Mouse (Mus musculus) spleen, adult 18-20 months (tissue): ENCODE measurements at regions not wholly inside any gene's neighbourhood (a gene's known extent, or its start where the extent isn't known, plus 50 kb on each side); places are given as distances from the start of the nearest gene placed in this dataset.

ENCODE experiments used
- DNase-seq, 2 experiments: peaks; one replicate each; pipeline ENCODE4 v3.0.0; 2022; ENCODE audit warnings: mixed read lengths in 2 of 2

DNA sequence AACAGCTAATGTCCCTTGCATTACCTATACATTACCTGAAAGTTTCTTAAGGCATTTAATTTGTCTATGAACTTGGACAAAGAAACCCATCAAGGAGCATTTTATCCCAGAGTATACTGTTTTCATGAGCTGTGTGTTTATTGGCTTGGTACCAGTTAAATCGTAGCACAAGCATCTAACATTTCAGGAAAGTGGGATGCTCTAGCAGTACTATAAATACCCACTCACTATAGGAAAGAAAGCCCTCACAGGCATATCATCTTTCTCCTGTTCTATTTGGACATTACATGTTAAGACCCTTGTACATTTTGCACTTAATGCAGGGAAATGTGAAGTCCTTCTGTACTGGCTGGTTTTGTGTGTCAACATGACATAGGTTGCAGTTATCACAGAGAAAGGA, 163.9 kb downstream of the Ptprc start:
- DNase-seq: no peak

DNA sequence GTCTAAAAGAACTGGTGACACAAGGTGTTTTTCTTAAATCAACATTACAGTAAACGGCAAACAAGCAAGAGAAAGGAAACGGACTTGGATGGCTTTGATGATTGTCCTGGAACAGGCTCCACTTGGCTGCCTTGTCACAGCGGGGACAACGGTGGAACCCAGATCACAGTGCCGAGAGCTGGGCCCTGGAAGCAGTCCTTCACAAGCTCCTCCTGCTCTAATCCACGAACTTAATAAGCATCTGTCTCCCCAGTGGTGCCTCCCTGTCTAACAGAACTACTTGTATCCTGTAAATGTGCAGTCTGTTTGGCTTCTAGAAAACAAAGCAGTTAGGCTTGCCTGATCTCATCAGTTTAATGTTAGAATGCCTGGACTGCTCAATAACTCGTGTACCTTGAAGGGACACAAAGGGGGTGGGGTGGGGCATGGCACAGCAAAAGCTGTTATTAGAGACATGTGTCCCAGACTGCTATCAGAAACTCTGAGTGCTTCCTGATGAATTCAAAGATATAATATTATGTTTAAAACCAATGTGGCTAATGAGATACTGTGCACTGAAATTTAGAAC, 164.5 kb downstream of the Ptprc start:
- DNase-seq: no peak

DNA sequence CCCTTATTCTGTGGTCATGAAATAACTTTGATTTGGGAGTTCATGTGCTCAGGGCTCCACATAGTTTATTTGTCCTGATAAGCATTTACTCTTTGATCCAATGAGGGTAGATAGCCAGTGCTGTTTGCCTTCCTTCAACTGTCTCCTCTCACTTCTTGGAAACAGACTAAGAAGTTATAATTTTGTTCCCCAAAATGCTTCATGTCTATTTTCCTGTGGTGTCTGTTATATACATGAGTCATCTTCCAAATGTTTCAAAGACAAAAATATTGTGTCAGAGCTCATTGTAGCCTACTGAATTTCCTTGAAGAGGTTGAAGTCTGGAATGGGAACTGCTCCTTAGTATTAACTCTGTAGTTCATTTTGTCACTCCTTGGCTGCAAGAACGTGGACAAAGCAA, 168.7 kb downstream of the Ptprc start:
- DNase-seq: no peak

DNA sequence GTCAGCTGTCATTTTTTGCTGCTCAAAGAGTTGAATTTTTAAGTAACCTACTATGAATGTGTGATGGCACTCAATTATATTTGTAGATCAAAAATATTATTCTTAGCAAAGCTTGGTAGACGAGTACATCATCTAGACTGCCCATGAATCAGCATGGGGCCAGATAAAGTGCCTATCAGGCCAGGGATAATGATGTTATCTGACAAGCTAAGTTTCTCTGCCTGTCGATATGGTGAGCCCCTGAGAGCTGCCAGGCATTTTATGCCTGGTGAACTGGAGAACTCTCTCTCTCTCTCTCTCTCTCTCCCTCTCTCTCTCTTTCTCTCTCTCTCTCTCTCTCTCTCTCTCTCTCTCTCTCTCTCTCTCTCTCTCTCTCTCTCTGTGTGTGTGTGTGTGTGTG, 171.2 kb downstream of the Ptprc start:
- DNase-seq: no peak

DNA sequence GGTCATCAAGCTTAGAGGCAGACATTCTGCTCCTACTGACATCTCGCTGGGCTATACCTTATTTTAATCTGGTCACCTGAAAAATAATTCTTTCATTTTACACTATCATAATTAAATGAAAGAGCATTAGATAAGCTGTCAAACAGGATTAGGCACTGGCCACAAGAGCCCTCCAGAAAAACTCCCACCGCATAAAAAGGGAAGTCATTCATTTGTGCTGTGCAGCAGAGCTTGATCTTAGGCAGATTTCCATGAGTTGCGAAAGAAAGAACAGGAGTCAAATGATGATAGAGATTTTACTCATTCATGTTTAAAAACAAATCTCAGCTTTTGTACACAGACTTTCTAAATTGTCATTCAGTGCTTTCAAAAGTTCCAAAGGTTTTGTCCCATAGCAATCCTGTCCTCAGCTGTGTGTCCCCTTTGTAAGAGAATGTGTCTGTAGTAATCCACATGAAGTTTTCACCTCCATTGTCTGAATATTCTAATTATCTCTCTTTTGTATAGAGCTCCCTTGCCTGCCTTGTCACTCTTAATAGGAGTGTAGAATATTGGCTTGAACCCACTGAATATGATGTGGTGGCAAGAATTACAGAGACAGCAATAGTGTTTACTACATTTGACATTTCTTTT, 176.1 kb downstream of the Ptprc start:
- no peak for DNase-seq

DNA sequence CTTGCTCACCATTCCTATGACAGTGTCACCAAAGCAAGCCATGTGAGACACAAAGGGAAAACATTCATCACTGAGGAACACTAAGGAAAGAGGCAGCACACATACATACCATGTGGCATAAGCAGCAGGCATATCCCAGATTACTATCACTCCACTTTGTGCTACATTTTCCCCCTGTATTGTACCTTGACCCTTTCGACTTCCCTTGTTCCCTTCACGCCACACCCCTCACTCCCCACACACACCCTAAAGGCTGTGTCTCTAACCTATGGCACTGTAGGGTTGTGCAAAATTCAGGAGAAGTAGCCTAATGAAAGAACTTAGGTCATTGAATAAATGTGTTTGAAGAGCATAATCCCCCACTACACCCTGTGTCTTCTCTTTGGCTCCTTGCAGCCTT, 179.5 kb downstream of the Ptprc start:
- DNase-seq: no peak

DNA sequence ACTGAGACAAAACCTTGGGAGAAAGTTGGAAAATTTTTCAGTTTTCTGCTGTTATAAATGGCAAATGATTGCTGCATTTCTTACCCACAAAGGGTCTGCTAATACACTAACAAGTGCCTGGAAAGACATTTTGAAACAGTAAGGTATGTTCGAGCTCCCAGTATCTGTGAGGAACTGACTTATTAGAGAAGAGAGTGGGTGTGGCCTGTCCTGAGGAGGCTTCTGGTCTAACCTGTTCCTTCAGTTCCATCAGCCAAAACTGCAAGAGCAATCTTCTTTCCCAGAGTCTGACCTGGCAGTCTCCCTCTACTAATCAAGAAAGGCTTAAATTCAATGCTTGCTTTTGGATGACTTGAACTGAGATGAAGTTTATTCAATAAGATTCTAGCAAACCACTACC, 183.6 kb downstream of the Ptprc start:
- no peak for DNase-seq

DNA sequence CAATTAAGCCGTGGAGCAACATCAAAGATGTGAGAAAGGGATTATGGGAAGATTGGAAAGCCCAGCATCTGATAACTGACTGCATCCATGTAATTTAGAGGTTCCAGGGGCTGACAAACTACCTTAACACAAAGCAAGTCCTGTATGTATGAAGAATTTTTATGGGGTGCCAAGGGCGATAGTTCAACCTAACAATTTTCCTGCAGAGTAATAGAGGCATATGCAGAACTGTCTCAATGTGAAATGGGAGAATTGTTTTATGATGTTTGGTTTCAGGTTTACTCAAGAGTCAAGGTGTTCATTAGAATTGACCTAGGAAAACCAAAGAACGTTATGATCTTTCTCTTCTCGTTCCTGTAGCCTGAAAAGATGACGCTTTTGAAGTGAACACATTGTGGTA, 184.1 kb downstream of the Ptprc start:
- no peak for DNase-seq

DNA sequence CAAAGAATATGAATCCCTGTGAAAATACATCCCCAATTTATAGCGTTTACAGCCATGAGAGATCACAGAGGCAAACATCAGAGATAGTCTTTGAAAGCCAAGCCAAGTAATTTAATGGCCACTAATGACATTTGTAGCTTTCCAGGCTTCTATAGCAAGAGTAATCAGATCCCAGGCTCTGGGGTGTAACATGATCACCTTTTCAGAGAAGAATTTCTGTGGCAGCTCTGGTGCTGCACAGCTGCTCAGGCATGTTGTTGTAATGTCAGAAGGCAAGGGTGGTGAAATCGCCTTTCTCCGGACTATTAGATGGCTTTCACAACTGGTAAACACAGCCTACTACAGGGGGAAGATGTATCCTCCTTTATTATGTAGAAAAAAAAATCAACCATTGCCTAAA, 202.1 kb downstream of the Ptprc start:
- no peak for DNase-seq

DNA sequence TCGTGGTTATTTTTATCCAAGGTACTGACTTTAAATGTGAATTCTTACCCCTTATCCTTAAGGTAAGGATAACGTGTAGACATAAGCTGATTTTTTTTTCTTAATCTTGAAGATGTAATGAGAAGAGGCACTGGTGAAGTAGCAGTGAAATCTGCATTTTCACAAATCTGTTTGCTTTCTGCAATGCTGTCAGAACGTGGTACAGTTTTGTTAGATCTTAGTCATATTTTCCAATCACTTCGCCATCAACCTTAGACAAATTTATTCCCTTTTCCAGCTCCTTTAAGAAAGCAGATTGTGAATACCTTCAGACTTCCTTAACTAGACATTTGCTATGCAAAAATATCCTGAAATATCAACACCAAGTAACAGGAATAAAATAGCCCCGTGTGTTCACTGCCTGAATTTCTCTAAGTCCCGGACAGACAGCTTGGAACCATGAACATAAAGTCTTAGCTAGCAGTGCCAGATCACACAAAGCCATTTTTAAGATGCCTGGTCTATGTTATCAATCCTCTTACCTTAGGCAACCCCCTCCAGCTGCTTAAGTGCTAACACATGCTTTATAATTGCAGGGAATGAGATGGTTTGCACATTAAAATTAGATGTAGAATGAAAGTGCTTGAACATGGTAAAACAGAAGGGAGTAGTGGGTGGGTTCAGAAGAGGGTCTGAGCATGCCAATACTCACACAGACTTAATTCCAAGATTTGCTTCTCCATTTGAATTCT, 202.7 kb downstream of the Ptprc start:
- no peak for DNase-seq

DNA sequence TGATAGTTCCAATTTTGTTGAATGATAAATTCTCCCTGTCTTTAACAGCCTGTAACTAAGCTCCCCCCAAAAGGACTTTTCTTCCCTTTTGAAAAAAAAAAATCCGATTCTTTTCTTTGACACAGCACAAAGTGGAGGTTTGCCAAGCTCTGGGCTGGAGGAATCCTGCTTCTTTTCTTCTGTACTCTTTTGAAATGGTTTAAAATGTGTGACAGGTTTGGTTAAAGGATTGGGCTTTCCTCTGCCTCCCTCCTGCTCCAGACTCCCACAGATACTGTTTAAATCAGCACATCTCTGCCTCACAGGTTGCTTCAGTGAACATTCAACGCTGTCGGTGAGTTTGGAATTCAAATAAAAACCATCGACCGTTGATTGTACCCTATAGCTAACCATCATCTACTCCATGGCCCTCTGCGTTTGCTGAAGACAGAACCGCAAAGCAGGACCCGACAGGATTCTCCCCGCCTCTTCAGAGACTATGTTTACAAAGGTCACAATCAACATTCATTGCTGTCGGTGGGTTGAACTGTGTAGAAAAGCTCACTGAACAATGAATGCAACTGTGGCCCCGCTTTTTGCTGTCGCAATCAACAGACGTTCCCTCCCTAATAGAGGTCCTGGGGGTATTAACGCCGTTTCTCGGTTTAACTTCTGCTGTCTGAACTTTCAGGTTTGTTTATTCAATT, 209.2 kb downstream of the Ptprc start:
- no peak for DNase-seq

DNA sequence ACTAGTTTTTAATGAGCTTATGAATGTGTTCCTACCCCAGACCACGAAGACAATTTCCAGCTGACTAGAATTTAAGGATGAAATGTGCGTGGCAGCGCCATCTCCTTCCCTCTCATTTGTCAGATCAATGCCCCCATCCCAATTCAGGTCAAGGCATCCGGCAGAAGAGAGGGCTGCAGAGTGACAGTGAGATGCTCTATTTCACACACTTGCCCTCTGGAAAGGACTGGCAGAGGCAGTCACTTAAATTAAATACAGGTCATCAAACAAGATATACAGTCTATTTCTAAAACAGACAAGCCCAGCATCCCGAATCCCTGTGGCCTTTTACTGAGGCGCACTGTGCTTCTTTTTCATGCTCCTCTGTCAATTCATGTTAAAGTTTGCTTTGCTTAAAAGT, 211.9 kb downstream of the Ptprc start:
- DNase-seq: no peak

DNA sequence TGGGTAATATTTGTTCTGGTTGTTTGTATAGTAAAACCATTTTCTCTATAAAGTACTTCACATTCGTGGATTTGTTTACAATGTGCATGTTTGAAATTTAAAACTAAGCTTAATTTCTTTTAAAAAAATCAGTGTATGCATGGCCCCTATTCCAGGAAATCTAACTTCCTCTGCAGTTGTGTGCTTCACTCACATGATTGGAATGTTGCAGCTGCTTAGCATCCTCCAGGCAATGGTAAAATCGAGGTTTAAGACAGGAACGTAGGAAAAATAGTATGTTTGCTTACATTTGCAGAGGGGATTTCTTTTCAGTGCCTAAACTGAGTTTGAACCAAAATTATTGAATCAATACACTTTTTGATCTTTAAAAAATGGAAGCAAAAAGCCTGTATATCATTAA, 217.5 kb downstream of the Ptprc start:
- DNase-seq: no peak

DNA sequence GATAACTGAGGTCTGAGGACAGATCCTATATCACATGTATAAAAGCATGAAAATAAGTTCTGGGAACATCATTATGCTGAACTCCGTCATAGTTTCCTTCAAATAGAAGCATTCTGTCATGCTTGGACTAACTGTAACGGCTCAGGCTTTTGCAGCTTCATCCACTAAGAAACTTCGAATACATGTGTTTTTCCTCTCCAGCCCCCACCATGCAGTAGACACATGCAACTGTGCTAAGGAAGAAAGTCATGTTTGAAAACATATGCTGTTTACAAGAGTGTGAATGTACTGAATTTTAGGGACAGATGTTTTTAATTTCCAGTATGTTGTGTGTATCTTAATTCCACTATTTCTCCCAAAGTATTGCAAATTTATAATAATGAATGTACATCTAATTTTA, 219.5 kb downstream of the Ptprc start:
- no peak for DNase-seq

DNA sequence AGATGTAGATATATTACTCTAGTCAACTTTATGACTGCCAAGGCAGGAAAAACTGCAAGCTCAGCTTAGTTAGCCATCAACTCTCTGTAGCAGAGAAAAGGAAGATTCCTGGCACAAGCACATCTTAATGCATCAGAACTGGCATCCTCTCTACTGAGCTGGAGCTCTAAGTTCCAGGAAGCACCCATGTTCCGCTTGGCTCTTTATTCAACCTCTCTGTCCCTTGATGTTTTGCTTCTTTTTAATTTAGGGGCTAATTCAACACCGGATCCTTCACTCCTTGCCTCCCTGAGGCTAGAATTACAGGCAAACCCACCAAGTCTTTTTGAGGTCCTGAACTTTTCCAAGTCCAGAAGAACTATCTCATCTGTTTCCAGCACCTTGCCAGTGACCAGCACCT, 220.4 kb downstream of the Ptprc start:
- DNase-seq: no peak

DNA sequence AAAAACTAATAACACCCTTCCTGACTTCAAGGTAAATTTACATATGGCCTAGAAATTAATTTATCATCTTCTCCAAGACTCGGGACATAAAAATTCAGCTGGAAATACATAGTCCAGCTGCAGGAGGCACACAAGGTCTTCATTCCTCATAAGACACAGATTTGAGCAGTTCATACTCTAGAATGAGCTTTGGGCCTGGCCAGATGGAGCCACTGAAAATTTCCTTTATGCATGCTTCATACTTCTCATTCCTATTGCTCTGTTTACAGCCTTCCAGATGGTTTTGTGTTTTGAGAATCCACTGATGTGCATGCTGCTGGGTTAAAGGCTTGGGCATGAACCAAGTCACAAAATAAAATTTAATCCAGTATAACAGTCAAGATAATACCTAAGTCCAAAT, 222.1 kb downstream of the Ptprc start:
- no peak for DNase-seq

DNA sequence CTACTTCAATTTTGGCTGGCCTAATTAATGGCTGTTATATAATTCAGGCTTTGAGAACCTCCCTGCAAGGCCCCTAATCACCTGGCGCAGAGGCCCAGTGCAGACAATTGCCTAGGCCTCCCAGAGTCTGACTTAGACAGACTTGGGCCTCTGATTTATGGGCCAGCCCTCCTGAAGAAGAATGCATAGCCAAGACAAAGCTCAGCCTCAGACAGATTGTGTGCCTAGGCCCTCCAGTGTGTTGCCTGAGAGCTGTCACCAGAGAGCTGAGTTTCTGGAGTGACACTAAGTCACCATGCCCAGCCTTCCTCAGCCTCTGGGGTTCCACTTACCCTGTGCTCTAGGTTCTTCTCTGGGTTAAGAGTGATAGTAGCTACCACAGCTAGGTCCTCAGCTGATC, 222.7 kb downstream of the Ptprc start:
- no peak for DNase-seq

DNA sequence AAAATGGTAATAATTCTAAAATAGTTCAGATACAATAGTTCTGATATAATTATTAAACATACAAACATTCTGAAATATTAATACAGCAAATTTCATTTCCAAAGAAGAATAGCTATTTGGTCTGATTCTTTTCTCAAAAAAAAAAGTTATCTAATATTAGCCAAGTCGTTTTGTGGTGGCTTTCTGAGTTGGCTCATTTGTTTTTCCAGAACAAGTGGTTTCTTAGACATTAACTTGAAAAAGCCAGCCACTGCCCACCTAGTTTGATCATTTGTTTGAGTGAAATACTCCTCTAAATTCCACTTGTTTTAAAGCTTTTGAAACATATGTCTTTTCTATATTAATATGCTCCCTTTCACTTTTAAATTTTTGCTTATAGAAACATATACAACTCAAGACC, 227.6 kb downstream of the Ptprc start:
- no peak for DNase-seq

DNA sequence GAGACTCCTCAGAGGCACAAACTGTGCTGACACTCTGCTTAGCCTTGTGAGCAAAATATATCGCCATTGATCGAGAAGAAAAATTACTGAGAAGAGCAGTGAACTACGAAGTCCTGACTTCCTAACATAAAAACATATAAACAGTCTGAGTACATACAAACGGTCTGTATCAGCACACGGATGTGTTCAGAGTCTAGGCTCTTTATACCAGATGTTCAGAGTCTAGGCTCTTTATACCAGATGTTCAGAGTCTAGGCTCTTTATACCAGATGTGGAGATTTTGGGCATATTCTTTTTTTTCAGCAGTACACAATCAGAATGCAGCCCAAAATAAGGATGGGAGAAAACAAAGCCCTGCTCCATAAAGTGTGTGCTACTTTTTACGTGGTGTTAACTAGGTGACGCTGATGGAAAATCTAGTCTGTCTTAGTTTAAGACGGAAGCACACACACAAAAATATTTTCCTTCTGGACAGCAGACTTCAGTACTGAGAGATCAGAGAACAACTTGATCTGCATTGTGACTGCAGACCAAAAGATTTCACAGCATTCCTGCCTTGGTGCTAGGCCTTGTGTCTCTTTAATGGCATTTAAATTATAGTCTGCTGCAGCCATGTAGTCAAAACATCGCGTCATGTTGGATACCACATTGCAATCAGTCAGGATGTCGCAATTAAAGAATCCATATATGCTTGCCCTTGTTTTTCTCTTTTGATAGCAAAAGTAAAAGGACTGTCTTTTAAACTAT, 233.6 kb downstream of the Ptprc start:
- DNase-seq: no peak

DNA sequence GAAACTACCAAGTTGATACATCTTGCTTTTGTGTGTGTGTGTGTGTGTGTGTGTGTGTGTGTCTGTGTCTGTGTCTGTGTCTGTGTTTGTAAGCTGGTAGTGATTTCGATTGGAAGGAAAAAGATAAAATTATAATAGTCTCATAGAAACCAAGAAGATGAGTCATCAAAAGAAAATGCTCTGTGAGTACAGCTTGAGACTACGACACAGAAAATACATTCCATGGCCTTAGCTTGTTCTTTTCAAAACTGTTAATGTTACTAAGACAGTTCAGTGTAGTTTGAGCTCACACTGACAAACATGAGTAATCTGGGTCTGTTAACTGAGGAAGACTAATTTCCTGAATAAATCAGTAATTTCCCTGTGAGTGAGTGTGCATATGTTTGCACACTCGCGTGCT, 239.8 kb downstream of the Ptprc start:
- DNase-seq: no peak

DNA sequence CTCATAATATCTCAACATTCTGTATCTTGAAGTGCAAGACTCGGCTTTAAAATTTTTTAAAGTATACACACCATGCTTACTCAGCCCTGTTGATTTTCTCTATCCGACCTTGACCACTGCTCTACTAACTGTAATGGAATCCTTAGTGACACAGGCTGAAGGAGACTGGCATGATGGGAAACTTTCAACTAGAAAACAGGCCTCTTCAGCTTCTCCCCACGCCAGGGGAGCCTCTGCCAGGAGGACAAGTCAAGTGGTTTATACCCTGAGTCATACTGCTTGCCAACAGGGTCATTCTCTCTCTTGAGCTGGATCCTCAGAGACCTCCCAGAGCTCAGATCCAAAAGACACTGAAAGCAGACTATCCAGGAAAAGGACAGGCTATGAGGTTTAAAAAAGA, 245.7 kb downstream of the Ptprc start:
- no peak for DNase-seq

DNA sequence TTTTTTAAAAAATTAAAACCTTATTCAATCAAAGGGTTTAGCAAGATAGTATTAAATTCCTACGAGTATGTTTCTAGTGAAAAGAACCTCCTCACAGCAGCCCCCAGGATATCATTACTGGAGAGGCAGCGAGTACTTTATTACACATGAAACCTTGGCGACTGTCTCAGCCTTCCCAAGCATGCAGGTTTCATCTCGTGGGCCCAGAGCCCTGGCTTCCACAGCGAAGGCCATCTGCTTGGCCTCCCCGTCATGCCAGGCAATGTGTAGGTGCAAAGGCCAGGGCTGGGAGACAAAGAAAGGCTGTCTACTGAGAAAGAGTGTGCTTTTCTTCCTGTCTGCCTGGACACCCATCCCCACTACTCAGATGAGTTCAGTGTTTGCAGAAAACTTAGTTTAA, 247.0 kb downstream of the Ptprc start:
- DNase-seq: no peak

DNA sequence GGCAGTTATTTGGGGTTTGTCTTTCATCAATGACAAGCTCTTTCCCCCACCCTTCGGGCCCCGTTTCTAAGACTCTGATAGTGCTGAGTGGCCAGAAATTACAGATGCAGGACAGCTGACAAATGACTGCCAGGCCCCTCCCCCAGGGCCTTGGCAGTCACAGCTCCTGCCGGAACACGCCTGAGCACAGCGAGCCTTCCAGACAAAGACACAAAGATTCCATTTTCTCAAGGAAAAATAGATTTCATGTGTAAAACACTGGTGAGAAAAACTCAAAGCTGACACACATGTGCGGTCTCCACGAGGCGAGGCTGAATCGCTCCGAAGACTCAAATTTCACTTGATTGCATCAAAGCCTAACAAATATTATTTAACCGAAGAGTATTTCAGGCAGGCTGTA, 247.6 kb downstream of the Ptprc start:
- no peak for DNase-seq
